Mouse (Mus musculus): Measurements from ENCODE around the gene Hist1h4b. TPM values are rescaled to one million over a fixed set of nuclear protein-coding genes. Genes with fewer than 3 reads are reported as not detected.

Hist1h4b gene
- total and polyA plus RNA-seq, 2 experiments from 2014 or later, result 1.8 to 254 TPM

- H3K4me3 ChIP-seq (ENCODE audit: low read depth, low read length), result peak overlapping the region; percentile 51
- WGBS, result 38% methylated on average over 13 of the region's 13 CpGs
- H3K27me3 ChIP-seq (ENCODE audit: insufficient read depth, low read length), result no peaks in the 10 kb centered on the region
- H3K4me2 ChIP-seq (ENCODE audit: low read depth), result peak overlapping the region; percentile 100
- peaks cover 6% of the 10 kb centered on the region for H3K4me1 ChIP-seq (ENCODE audit: insufficient read depth)
- ATAC-seq (no peak), DNase-seq (no peak)
- H3K36me3 ChIP-seq (ENCODE audit: insufficient read depth), result no peaks in the 10 kb centered on the region
- peak overlapping the region; percentile 80 for H3K9ac ChIP-seq
- H3K9me3 ChIP-seq (ENCODE audit: low read length), result no peaks in the 10 kb centered on the region
- no peak for TF ChIP-seq CTCF (IDR thresholded peaks at IDR 0.05; ENCODE audit: low read depth)
- H3K27ac ChIP-seq (ENCODE audit: low read depth, low read length), result peak overlapping the region; percentile 80; the same call in 1 of the 2 replicates
These were observed 16.5 kb upstream of the Hist1h4b start for GRCm38 (mm10) chr13:23740256-23740840.

- H3K9me3 ChIP-seq (ENCODE audit: low read length), result no peaks in the 10 kb centered on the region
- WGBS, result 69% methylated on average over 5 of the region's 5 CpGs
- H3K36me3 ChIP-seq (ENCODE audit: insufficient read depth), result no peaks in the 10 kb centered on the region
- H3K27me3 ChIP-seq (ENCODE audit: insufficient read depth, low read length), result no peaks in the 10 kb centered on the region
- no peak overlapping the region for H3K9ac ChIP-seq
- H3K27ac ChIP-seq (ENCODE audit: low read depth, low read length), result no peak overlapping the region
- DNase-seq (no peak), ATAC-seq (no peak)
- no peak for TF ChIP-seq CTCF (IDR thresholded peaks at IDR 0.05; ENCODE audit: low read depth)
- H3K4me1 ChIP-seq (ENCODE audit: insufficient read depth), result peaks cover 6% of the 10 kb centered on the region
- no peak overlapping the region for H3K4me2 ChIP-seq (ENCODE audit: low read depth)
- no peak overlapping the region for H3K4me3 ChIP-seq (ENCODE audit: low read depth, low read length)
These were observed 15.9 kb upstream of the Hist1h4b start for GRCm38 (mm10) chr13:23740910-23741309.

DNA sequence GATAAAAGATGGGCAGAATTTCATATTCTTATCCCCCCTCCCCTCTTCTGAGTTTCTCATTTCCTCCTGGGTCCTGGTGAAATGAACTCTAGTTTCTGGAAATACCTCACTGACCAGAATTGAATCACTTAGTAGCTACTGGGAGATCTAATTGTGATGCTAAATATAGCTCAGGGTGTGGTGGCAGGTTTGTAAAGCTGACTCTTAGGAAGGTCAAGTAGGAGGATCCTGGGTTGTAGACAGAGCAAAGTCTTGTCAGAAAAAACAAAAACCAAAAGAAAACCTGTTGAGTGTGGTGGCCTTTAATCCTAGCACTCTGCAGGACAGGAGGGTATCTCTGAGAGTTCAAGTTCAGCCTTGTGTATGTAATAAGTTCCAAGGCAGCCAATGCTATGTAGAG is 14.8 kb upstream of the Hist1h4b start:
- ATAC-seq (no peak), DNase-seq (no peak)
- Histone ChIP-seq H3K4me1 (ENCODE audit: insufficient read depth) (peaks cover 6% of the 10 kb centered on the region), H3K9me3 (ENCODE audit: low read length) (no peaks in the 10 kb centered on the region), H3K9ac (no peak overlapping the region), H3K4me2 (ENCODE audit: low read depth) (no peak overlapping the region), H3K27me3 (ENCODE audit: insufficient read depth, low read length) (no peaks in the 10 kb centered on the region), H3K4me3 (ENCODE audit: low read depth, low read length) (no peak overlapping the region), H3K27ac (ENCODE audit: low read depth, low read length) (no peak overlapping the region), H3K36me3 (ENCODE audit: insufficient read depth) (no peaks in the 10 kb centered on the region)
- TF ChIP-seq CTCF (IDR thresholded peaks at IDR 0.05; ENCODE audit: low read depth), result no peak

DNA sequence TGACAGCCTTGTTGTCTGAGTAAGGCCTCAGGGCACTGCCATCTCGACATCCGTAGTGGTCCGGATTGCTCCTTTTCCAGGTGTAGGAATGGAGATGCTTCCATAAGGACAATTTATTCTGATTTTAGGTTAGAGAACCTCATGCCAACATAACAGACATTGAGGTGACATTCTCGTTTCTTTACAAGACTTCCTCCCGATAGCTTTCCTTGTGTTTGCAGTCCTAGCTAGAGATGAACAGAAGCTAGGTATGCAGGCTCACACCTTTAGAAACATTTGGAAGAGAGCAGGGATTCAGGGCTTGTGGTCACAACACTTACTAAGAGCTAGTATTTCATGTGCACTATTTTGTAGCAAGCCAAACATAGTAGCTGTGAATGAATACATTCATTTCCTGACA is 13.6 kb upstream of the Hist1h4b start:
- DNase-seq (no peak), ATAC-seq (no peak)
- WGBS, result 78% methylated on average over 5 of the region's 5 CpGs
- no peak overlapping the region for H3K4me3 ChIP-seq (ENCODE audit: low read depth, low read length)
- no peaks in the 10 kb centered on the region for H3K9me3 ChIP-seq (ENCODE audit: low read length)
- H3K4me1 ChIP-seq (ENCODE audit: insufficient read depth), result peaks cover 6% of the 10 kb centered on the region
- H3K36me3 ChIP-seq (ENCODE audit: insufficient read depth), result no peaks in the 10 kb centered on the region
- H3K4me2 ChIP-seq (ENCODE audit: low read depth), result no peak overlapping the region
- H3K9ac ChIP-seq, result no peak overlapping the region
- H3K27ac ChIP-seq (ENCODE audit: low read depth, low read length), result no peak overlapping the region
- H3K27me3 ChIP-seq (ENCODE audit: insufficient read depth, low read length), result no peaks in the 10 kb centered on the region
- no peak for TF ChIP-seq CTCF (IDR thresholded peaks at IDR 0.05; ENCODE audit: low read depth)

- H3K27me3 ChIP-seq (ENCODE audit: insufficient read depth, low read length), result no peaks in the 10 kb centered on the region
- ATAC-seq (no peak), DNase-seq (no peak)
- 31% methylated on average over 4 of the region's 4 CpGs for WGBS
- H3K4me1 ChIP-seq (ENCODE audit: insufficient read depth), result peaks cover 6% of the 10 kb centered on the region
- no peak overlapping the region for H3K4me2 ChIP-seq (ENCODE audit: low read depth)
- no peaks in the 10 kb centered on the region for H3K36me3 ChIP-seq (ENCODE audit: insufficient read depth)
- no peak overlapping the region for H3K9ac ChIP-seq
- H3K9me3 ChIP-seq (ENCODE audit: low read length), result no peaks in the 10 kb centered on the region
- H3K27ac ChIP-seq (ENCODE audit: low read depth, low read length), result no peak overlapping the region
- no peak for TF ChIP-seq CTCF (IDR thresholded peaks at IDR 0.05; ENCODE audit: low read depth)
- no peak overlapping the region for H3K4me3 ChIP-seq (ENCODE audit: low read depth, low read length)
These were observed 12.8 kb upstream of the Hist1h4b start for GRCm38 (mm10) chr13:23743963-23744362.

DNA sequence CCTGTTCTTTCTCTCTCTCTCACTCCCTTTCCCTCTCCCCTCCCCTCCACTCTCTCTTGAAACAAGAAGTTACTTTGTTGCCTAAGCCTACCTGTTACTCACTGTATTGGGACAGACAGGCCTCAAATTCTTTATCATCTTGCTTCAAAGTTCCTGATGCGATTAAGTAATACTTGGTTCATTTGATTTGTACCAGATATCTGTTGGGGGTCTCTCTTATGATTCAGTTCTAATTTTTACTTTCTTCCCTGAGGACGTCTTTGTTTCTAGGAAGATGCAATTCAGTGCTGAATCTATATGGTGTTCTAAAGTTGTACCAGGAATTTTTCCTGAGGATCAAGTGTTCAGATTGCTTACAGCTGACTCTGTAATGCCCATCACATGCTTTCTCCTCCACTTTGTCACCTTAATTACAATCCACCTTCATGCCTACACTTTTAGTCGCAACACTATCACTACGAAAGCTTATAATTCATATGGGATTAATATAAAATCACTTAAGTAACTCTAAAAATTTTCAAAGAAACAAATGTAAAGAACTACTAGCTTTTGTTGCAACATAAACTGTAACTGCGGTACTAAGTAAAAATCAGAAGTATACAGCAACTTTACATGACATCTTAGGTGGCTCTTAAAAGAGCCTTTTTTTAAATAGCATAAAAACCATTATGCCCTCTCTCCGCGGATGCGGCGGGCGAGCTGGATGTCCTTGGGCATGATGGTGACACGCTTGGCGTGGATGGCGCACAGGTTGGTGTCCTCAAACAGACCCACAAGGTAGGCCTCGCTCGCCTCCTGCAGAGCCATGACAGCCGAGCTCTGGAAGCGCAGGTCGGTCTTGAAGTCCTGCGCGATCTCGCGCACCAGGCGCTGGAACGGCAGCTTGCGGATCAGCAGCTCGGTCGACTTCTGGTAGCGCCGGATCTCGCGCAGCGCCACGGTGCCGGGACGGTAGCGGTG is 12.1 kb upstream of the Hist1h4b start:
- TF ChIP-seq CTCF (IDR thresholded peaks at IDR 0.05; ENCODE audit: low read depth), result no peak
- H3K4me1 ChIP-seq (ENCODE audit: insufficient read depth), result peaks cover 6% of the 10 kb centered on the region
- H3K27me3 ChIP-seq (ENCODE audit: insufficient read depth, low read length), result no peaks in the 10 kb centered on the region
- H3K36me3 ChIP-seq (ENCODE audit: insufficient read depth), result no peaks in the 10 kb centered on the region
- no peak overlapping the region for H3K27ac ChIP-seq (ENCODE audit: low read depth, low read length)
- H3K4me2 ChIP-seq (ENCODE audit: low read depth), result peak overlapping the region; percentile 78
- 0 out of 2 replicates have a peak overlapping the region, but pooled peaks have one; percentile 22 for H3K9ac ChIP-seq
- no peaks in the 10 kb centered on the region for H3K9me3 ChIP-seq (ENCODE audit: low read length)
- 1% methylated on average over 13 of the region's 36 CpGs for WGBS
- no peak for ATAC-seq
- peak overlapping the region; percentile 41; the same call in 1 of the 2 replicates for H3K4me3 ChIP-seq (ENCODE audit: low read depth, low read length)
- no peak for DNase-seq

Measured in forebrain, postnatal 0 days (tissue).